Mouse (Mus musculus): ENCODE data around the gene Tssk6.

The Tssk6 gene

DNA sequence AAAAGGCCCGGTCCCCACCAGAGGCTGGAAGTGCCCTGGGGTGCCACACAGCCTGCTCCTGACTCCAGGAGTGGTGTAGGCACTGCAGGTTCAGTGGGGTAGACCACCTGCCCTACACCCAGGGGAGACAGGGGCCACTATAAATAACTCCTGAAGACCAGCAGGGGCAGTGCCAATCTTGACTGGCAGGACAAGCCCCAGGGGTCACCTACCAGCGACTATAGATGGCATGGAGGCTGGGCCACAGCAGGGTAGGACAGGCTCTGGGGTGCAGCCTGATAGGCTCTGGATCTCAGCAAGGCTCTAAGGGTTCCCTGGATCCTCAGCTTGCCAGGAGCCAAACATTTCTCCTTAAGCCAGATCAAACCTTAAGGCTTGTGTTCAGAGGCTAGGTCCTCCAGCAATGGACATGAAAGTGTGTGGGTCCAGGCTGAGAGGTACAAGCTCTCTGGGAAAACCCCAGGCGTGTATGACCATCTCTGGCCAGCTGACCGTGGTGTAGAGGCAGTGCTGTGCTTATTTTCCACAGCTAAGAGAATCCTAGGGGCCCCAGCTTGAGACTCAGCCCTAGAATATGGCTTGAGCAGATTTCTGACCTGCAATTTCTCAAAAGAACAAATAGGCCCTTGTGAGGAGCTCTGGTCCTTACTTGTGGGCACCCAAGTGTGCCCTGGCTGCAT is 6.1 kb upstream of the Tssk6 start:
- DNase-seq (ENCODE audit: low read depth, low spot score) = no peak
- Histone ChIP-seq H3K36me3 (ENCODE audit: control insufficient read depth, insufficient read depth, low read length, poor library complexity, severe bottlenecking) (peaks cover 2% of the 10 kb centered on the region), H3K27me3 (ENCODE audit: control insufficient read depth, insufficient read depth, low read length, poor library complexity, severe bottlenecking) (no peaks in the 10 kb centered on the region)

DNA sequence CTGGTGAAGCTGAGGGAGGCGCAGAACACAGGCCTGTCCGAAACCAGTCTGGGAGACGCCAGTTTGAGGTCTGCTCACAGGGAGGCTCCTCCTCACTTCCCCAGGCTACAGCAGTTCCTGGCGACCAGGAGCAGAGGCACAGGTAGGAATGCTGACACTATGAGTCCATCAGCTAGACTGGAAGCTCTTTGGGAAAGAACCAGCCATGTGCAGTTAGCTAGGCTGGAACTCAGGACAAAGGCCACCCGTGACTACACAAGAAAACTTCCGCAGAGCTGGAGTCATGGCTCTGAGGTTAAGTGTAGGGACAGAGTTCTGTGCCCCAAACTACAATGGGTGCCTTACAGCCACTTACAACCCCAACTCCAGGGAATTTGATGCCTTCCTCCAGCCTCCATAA is 4.1 kb upstream of the Tssk6 start:
- H3K36me3 ChIP-seq (ENCODE audit: control insufficient read depth, insufficient read depth, low read length, poor library complexity, severe bottlenecking) = peaks cover 2% of the 10 kb centered on the region
- DNase-seq (ENCODE audit: low read depth, low spot score) = no peak
- H3K27me3 ChIP-seq (ENCODE audit: control insufficient read depth, insufficient read depth, low read length, poor library complexity, severe bottlenecking) = no peaks in the 10 kb centered on the region

DNA sequence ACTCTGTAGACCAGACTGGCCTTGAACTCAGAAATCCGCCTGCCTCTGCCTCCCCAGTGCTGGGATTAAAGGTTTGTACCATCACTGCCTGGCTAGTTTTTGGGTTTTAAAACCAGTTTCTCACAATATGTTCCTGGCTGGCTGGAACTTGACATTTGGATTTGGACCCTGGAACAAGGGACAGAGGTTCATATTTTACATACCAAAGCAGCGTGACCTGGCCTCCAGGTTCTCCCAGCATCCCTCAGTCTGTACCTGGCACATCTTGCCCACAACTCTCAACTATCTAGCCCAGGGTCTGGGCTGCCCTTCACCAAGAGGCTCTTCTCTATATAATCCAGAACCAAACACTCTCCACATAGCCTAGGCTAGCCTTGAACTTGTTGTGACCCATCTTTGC is 2.1 kb upstream of the Tssk6 start:
- Histone ChIP-seq H3K36me3 (ENCODE audit: control insufficient read depth, insufficient read depth, low read length, poor library complexity, severe bottlenecking) (no peaks in the 10 kb centered on the region; the same call in 1 of the 2 replicates), H3K27me3 (ENCODE audit: control insufficient read depth, insufficient read depth, low read length, poor library complexity, severe bottlenecking) (no peaks in the 10 kb centered on the region)
- DNase-seq (ENCODE audit: low read depth, low spot score) = no peak

DNA sequence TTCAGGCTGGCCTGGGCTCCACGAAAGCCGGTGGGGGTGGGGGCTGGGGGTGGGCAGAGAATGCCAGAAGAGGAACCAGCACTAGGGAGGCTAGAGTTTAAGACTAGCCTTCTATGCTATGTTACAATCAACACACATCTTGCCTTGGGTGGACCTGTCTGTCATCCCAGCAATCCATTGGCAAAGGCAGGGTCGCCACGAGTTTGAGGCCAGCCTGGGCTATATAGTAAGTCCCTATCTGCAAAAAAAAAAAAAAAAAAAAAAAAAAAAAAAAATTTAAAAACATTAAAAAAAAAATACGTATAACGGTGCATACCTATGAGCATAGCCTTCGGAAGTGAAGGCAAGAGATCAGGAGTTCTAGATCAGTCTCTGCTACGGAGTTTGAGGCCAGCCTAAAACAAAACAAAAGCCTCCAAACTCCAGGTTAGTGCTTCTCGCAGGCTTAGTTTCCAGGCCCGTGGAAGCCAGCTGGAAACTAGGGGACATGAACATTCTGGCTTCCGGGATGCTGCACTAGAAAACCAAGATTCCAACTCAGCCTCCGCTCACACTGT is 1.0 kb upstream of the Tssk6 start:
- Histone ChIP-seq H3K36me3 (ENCODE audit: control insufficient read depth, insufficient read depth, low read length, poor library complexity, severe bottlenecking) (no peaks in the 10 kb centered on the region; the same call in 1 of the 2 replicates), H3K27me3 (ENCODE audit: control insufficient read depth, insufficient read depth, low read length, poor library complexity, severe bottlenecking) (no peaks in the 10 kb centered on the region)
- no peak for DNase-seq (ENCODE audit: low read depth, low spot score)

DNA sequence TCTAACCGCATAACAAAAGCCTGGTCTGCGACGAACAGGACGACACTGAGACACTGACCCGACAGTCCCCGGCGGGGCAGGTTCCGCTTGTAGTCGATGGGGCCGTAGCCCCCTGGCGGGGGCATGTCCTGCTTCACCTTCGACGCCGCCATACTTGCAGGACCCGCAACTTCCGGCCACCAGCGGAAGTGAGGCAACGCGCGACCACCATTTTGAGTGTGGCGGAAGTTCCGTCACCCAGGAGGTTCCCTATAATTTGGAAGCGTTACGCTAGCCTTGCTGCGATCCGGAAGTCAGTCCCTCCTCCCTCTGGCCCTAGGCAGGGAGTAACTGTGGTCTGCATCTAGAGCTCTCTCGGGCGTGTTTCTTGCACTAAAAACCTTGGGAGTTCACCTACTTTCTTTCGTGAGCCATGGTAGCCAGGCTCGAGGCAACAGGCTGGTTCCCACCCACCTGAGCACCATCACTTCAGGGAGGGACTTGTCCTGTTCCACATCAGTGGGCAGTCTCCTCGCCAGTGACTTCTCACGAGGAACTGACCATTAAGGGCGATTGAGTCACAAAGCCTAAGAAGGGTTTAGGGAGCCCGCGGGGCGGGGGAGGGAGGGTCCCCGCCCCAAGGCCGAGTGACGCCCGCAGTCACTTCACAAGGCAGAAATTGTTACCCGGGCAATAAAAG is 361 bp upstream of the Tssk6 start:
- no peaks in the 10 kb centered on the region for H3K27me3 ChIP-seq (ENCODE audit: control insufficient read depth, insufficient read depth, low read length, poor library complexity, severe bottlenecking)
- peak; percentile 96 for DNase-seq (ENCODE audit: low read depth, low spot score)

DNA sequence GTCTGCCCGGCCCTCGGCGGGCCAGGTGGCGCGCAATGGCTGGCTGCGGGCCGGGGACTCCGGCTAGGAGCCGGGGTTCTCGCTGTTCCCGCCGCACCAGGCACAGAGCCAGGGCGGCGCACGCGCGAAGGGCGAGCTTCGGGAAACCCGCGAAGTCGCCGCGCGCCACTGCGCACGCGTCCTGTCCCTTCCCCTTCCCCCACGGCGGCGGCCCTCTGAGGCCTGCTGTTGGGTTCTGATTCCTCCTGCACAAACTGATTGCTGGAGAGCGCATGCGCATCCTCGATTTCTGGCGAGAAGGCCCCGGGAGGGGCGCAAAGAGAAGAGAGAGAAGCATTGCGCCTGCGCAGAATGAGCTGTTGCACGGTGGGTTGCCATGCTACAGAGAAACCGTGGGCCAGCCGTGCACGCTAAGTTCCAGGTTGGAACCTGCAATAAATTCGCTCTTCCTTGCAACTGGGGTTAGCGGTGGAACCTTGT is 1.1 kb downstream of the Tssk6 start:
- H3K27me3 ChIP-seq (ENCODE audit: control insufficient read depth, insufficient read depth, low read length, poor library complexity, severe bottlenecking) = no peaks in the 10 kb centered on the region
- DNase-seq (ENCODE audit: low read depth, low spot score) = peak; percentile 97
- no peaks in the 10 kb centered on the region for H3K36me3 ChIP-seq (ENCODE audit: control insufficient read depth, insufficient read depth, low read length, poor library complexity, severe bottlenecking)

More for the DNA sequence above, 361 bp upstream of the Tssk6 start:
- H3K36me3 ChIP-seq (ENCODE audit: control insufficient read depth, insufficient read depth, low read length, poor library complexity, severe bottlenecking) = no peaks in the 10 kb centered on the region; the same call in 1 of the 2 replicates

DNA sequence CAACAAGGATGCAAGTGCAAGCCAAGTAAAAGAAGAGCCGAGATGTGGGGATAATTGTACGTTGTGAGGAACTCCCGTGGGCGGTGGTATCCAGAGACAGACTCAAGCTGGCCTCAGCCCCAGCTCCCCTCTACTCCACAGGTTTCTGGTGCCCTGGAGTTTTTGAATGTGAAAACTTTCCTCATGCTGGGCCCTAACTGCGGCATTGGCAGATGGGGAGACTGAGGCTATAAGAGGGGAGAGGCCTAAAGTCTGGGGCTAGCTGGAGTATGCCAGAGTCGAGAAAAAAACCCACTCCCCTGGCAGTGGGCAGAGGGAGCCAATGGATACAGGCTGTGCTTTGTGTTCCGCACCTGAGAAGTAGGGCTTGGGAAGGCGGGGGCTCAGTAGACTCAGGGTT is 2.1 kb downstream of the Tssk6 start:
- no peaks in the 10 kb centered on the region for H3K27me3 ChIP-seq (ENCODE audit: control insufficient read depth, insufficient read depth, low read length, poor library complexity, severe bottlenecking)
- H3K36me3 ChIP-seq (ENCODE audit: control insufficient read depth, insufficient read depth, low read length, poor library complexity, severe bottlenecking) = no peaks in the 10 kb centered on the region; the same call in 1 of the 2 replicates
- no peak for DNase-seq (ENCODE audit: low read depth, low spot score)

DNA sequence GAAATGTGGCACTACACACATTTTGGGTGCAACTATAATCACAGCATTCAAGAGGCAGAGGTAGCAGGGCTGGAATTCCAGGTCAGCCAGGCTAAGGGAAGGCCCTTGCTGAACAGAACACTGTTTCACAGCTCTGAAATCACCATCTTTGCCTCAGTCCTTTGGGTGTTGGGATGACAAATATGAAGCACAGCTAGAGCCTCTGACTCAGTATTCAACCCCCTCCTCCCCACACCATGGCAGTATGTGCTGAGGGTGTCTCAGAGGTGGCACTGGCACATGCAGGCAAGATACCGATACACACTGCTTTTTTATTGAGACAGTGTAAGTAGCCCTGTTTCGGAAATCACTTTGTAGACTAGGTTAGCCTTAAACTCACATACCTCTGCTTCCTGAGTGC is 4.3 kb downstream of the Tssk6 start:
- Histone ChIP-seq H3K36me3 (ENCODE audit: control insufficient read depth, insufficient read depth, low read length, poor library complexity, severe bottlenecking) (no peaks in the 10 kb centered on the region; the same call in none of the 2 replicates), H3K27me3 (ENCODE audit: control insufficient read depth, insufficient read depth, low read length, poor library complexity, severe bottlenecking) (no peaks in the 10 kb centered on the region)
- no peak for DNase-seq (ENCODE audit: low read depth, low spot score)

DNA sequence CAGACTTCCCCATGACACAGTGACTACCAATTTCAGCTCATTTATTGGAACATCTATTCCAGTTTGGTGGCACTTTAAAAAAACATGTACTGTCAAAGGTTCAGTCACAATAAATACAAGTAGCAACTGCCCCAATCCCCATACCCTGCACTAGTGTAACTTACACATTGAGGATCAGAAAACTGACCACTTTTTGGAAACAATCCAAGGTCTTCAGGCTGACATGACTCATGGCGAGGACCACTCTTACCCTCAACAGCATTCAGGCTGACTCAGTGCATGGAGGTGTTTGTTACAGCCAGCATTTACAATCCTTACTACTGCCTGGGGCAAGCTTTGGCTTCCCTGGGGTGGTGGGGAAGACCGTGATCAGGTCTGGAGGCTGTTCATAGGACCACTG is 5.1 kb downstream of the Tssk6 start:
- Histone ChIP-seq H3K27me3 (ENCODE audit: control insufficient read depth, insufficient read depth, low read length, poor library complexity, severe bottlenecking) (no peaks in the 10 kb centered on the region), H3K36me3 (ENCODE audit: control insufficient read depth, insufficient read depth, low read length, poor library complexity, severe bottlenecking) (peaks cover 2% of the 10 kb centered on the region)
- no peak for DNase-seq (ENCODE audit: low read depth, low spot score)

DNA sequence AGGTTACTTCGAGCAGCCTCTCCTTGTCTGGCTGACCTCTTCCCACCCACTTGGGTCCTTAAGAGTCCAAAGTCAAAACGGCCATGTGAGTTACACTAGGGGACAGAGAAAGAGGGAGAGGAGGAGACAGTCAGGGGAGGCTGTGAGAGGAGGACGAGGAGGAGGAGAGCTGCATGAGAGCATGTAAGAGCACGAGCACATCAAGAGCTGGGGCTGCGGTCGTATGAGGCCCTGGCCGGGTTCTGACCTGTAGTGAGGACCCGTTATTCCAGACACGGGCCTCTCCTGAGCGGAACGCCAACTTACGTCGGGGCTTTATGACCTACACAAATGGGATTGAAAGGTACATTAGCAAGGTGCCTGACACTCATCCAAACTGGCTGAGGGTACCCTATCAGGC is 9.9 kb downstream of the Tssk6 start:
- no peaks in the 10 kb centered on the region for H3K27me3 ChIP-seq (ENCODE audit: control insufficient read depth, insufficient read depth, low read length, poor library complexity, severe bottlenecking)
- H3K36me3 ChIP-seq (ENCODE audit: control insufficient read depth, insufficient read depth, low read length, poor library complexity, severe bottlenecking) = peaks cover 5% of the 10 kb centered on the region
- no peak for DNase-seq (ENCODE audit: low read depth, low spot score)

DNA sequence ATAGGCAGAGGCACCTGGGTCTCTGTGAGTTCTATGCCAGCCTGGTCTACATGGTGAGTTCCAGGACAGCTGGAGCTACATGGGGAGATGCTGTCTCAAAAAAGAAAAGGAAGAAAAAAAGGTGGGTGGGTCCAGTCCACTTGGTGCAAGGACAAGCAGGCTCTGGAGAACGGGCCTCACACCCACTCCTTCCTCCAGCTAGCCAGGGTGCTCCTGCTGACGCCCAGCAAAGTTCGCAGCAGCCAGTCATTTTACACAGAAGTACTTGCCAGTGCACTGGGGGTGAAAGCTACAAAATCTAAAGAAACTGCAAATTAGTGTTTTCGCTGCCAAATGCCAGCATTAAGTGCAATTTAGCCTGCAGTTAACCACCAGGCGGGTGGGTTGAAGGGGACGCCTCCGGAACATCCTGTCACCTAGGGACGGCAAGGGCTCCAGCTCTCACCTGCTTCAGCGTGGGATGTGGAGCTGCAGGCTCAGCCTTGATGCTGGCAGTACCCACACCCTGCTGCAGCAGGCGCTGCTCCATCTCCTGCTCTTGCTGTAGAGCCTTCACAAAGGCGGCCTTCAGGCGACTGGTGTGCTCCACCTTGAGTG is 10.6 kb downstream of the Tssk6 start:
- DNase-seq (ENCODE audit: low read depth, low spot score) = no peak
- peaks cover 5% of the 10 kb centered on the region for H3K36me3 ChIP-seq (ENCODE audit: control insufficient read depth, insufficient read depth, low read length, poor library complexity, severe bottlenecking)
- no peaks in the 10 kb centered on the region for H3K27me3 ChIP-seq (ENCODE audit: control insufficient read depth, insufficient read depth, low read length, poor library complexity, severe bottlenecking)

DNA sequence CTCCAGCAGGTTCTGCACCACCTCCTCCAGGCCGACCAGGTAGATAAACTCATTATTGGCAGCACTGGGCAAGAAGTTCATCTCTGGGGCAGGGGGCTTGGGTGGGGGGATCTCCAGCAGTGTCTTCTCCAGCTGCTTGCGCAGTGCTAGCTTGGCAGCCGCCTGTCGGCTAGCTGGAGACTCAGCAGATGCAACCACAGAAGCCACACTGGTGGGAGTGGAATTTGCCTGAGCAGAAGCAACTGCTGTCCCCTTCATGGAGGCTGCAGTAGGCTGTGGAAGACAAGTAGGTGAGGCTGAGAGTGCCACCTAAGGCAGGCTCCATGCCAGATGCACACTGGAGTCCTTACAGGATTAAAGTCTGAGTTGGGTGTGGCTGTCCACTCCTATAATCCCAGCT is 12.5 kb downstream of the Tssk6 start:
- H3K27me3 ChIP-seq (ENCODE audit: control insufficient read depth, insufficient read depth, low read length, poor library complexity, severe bottlenecking) = no peaks in the 10 kb centered on the region
- no peak for DNase-seq (ENCODE audit: low read depth, low spot score)
- H3K36me3 ChIP-seq (ENCODE audit: control insufficient read depth, insufficient read depth, low read length, poor library complexity, severe bottlenecking) = peaks cover 5% of the 10 kb centered on the region

DNA sequence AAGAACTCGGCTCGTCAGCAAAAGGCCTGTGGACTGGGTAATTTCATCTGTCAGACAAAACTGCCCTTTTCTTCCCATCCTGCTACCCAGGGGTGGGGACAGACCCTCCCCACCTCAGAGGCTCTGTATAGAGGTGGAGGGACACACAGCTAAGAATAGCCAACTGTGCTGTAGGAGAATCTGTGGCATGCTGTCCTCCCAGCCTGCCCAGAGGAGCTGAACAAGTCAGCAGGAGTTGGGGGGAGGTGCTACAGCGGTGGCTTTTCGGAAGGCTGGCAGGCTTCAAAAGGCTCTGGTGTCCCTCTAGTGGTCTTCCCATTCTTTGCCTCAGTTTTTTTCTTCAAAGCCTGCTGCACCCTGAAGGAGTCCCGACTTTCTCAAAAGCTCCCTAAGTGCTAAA is 13.8 kb downstream of the Tssk6 start:
- H3K36me3 ChIP-seq (ENCODE audit: control insufficient read depth, insufficient read depth, low read length, poor library complexity, severe bottlenecking) = peaks cover 5% of the 10 kb centered on the region
- H3K27me3 ChIP-seq (ENCODE audit: control insufficient read depth, insufficient read depth, low read length, poor library complexity, severe bottlenecking) = no peaks in the 10 kb centered on the region
- no peak for DNase-seq (ENCODE audit: low read depth, low spot score)

DNA sequence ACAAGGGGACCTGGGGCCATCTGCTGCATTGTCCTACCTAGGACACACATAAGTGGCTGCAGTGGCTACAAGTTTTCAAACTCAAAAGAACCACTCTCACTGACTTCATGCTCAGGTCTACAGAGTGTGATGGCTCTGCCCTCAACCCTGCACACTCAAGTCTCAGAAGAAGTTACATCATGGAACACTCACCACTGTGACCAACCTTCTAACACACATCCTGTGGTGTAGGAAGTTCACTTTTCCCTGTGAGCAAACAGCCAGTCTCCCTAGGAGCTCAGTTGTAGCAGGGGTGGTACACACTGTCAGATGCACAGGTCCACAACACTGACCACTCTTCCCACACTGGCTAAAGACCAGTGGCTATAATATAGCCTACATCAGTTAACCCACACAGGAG is 16.5 kb downstream of the Tssk6 start:
- peak; percentile 28 for DNase-seq (ENCODE audit: low read depth, low spot score)
- H3K36me3 ChIP-seq (ENCODE audit: control insufficient read depth, insufficient read depth, low read length, poor library complexity, severe bottlenecking) = peaks cover under 1% of the 10 kb centered on the region

DNA sequence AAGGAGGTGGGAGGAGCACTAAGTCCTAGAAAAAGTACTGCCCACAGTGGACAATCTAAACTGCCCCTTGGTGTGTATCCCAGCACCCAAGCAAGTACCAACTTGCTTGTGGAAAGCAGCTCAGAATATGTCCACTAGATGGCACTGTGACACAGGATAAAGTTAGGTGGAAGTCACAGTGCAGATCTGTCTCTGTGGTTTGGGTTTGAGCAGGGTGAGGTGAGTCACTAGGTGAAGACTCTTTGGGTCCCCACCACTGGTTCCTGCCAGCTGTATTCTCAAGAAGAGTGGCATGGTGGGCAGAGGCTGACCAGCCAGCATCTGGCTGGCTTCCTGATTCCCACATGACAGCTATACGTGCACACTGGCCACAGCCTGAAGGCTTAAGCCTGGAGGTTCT is 17.0 kb downstream of the Tssk6 start:
- DNase-seq (ENCODE audit: low read depth, low spot score) = peak; percentile 96
- H3K27me3 ChIP-seq (ENCODE audit: control insufficient read depth, insufficient read depth, low read length, poor library complexity, severe bottlenecking) = no peaks in the 10 kb centered on the region

More for the DNA sequence above, 16.5 kb downstream of the Tssk6 start:
- no peaks in the 10 kb centered on the region for H3K27me3 ChIP-seq (ENCODE audit: control insufficient read depth, insufficient read depth, low read length, poor library complexity, severe bottlenecking)

More for the DNA sequence above, 17.0 kb downstream of the Tssk6 start:
- no peaks in the 10 kb centered on the region; the same call in none of the 2 replicates for H3K36me3 ChIP-seq (ENCODE audit: control insufficient read depth, insufficient read depth, low read length, poor library complexity, severe bottlenecking)
